ENCODE assay signal across 24 mouse cellular contexts in the genomic region with DNA sequence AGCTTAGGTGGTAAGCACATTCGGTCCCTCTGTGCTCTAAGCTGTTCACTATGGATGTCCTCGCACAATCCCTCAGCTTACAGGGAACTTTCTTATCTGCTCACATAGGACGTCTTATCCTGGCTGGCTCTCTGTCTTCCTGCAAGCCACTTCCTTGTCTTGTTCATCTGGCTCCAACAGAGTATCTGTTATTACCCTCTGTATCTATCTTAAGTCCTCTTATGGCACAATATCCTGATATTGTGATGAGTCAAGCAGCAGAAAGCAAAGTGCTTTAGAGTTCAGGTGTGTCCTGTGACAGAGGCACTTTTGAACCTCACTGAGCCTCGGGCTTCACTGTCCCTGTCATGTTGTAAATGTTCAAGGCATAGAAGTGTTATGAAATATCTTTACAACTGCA. TPM values are rescaled to one million over a fixed set of nuclear protein-coding genes. Genes with fewer than 3 reads are reported as not detected.
DNase-seq lines count a peak whose midpoint lies in the region; ATAC-seq and TF ChIP-seq lines count a peak whose summit lies in the region.
"Had no signal": no experiment of that assay in that cellular context is flagged by ENCODE, and none has a peak within 500 bp of the region (broad histone marks: within the 10 kb centered on the region; RNA-seq: fewer than 3 reads in every experiment).

No protein-coding gene starts in this region.

- ATAC-seq in liver, postnatal 0 days: no peak
- ATAC-seq in megakaryocyte-erythroid progenitor cell, adult 5-6 weeks (replicated peaks; ENCODE audit: low FRiP score, low TSS enrichment, poor library complexity, severe bottlenecking): peak; percentile 23; the same call in 1 of the 2 replicates
- no peak for ATAC-seq in erythroblast, adult 5-6 weeks (replicated peaks; ENCODE audit: low FRiP score, poor library complexity, severe bottlenecking)
- ATAC-seq: forebrain, embryonic 13.5 days; forebrain, postnatal 0 days; hindbrain, embryonic 16.5 days; inflammation-experienced regulatory T-cells, adult 6 months had no signal

- H3K27me3 ChIP-seq in liver, postnatal 0 days (ENCODE audit: insufficient read depth, low read length): no peaks in the 10 kb centered on the region
- H3K27me3 ChIP-seq: embryonic facial prominence, embryonic 12.5 days; forebrain, embryonic 13.5 days; hindbrain, embryonic 12.5 days had no signal

- no peaks in the 10 kb centered on the region for H3K36me3 ChIP-seq in liver, postnatal 0 days (replicated peaks; ENCODE audit: insufficient read depth, low read length)
- H3K36me3 ChIP-seq: embryonic facial prominence, embryonic 12.5 days; heart, embryonic 10.5 days; hindbrain, embryonic 12.5 days had no signal

- H3K4me1 ChIP-seq in liver, postnatal 0 days (ENCODE audit: insufficient read depth): no peaks in the 10 kb centered on the region
- H3K4me1 ChIP-seq: embryonic facial prominence, embryonic 12.5 days; forebrain, embryonic 13.5 days; heart, embryonic 10.5 days; hindbrain, embryonic 12.5 days had no signal

- H3K9me3 ChIP-seq in liver, postnatal 0 days (ENCODE audit: low read length): no peaks in the 10 kb centered on the region
- H3K9me3 ChIP-seq: embryonic facial prominence, embryonic 12.5 days; forebrain, embryonic 13.5 days; heart, embryonic 10.5 days; hindbrain, embryonic 12.5 days had no signal

- H3K9ac ChIP-seq in liver, postnatal 0 days (replicated peaks): no peak overlapping the region
- H3K9ac ChIP-seq: embryonic facial prominence, embryonic 12.5 days; forebrain, embryonic 13.5 days; forebrain, postnatal 0 days; hindbrain, embryonic 12.5 days had no signal

- H3K4me2 ChIP-seq in liver, postnatal 0 days (ENCODE audit: low read depth, low read length): no peak overlapping the region
- H3K4me2 ChIP-seq: embryonic facial prominence, embryonic 12.5 days; forebrain, embryonic 13.5 days; hindbrain, embryonic 12.5 days had no signal

- H3K4me3 ChIP-seq in liver, postnatal 0 days (ENCODE audit: low read depth, low read length): no peak overlapping the region
- H3K4me3 ChIP-seq: embryonic facial prominence, embryonic 12.5 days; forebrain, embryonic 13.5 days; gastrocnemius, adult 2 months; heart, embryonic 10.5 days; hindbrain, embryonic 12.5 days had no signal

- H3K27ac ChIP-seq in liver, postnatal 0 days (ENCODE audit: low read depth): no peak overlapping the region
- H3K27ac ChIP-seq: embryonic facial prominence, embryonic 12.5 days; forebrain, embryonic 13.5 days; gastrocnemius, adult 2 months; heart, embryonic 10.5 days; hindbrain, embryonic 12.5 days had no signal

- no peak for TF ChIP-seq CTCF in liver, postnatal 0 days (IDR thresholded peaks at IDR 0.05; ENCODE audit: low read depth)

- 0 out of 2 replicates have a peak, but pooled peaks have one; percentile 22 for TF ChIP-seq EP300 in liver, postnatal 0 days (IDR thresholded peaks at IDR 0.05; ENCODE audit: low read depth)

- WGBS in liver, postnatal 0 days (ENCODE audit: insufficient replicate concordance): 52% methylated on average over 4 of the region's 4 CpGs

- no peak for DNase-seq in liver, postnatal 0 days
- no peak for DNase-seq in liver
- peak; percentile 50 for DNase-seq in gonadal fat pad, adult 2 months (ENCODE audit: low read depth)
- DNase-seq in lung, postnatal 4 days: no peak
- DNase-seq in thymus, postnatal 10 days (ENCODE audit: low spot score in 2 of 2): no peak
- DNase-seq: adrenal gland, adult 8-10 months; adrenal gland, postnatal 36 days; cerebellum, adult 2 months; cerebellum, postnatal 14 days; forebrain, postnatal 0 days; gastrocnemius, adult 2 months; gastrocnemius, postnatal 36 days; heart, adult 18-20 months; heart, postnatal 10 days; heart, postnatal 4 days had no signal

RNA-seq across cellular contexts. Expression of gene Dpp4, which starts 48.4 kb away (rescaled TPM):
- 8.0 and 9.0 TPM in 2 replicates for polyA plus RNA-seq in liver, postnatal 0 days (2015; fragmentation: Nextera tagmentation; extraction: Ambion mirVana)
- 17.3 and 22.4 TPM in 2 replicates for polyA plus RNA-seq in gonadal fat pad, adult 2 months (2012; rRNA removed)
- 7.2 and 9.5 TPM in 2 replicates for total RNA-seq in megakaryocyte-erythroid progenitor cell, adult 5-6 weeks (2014; fragmentation: Nextera tagmentation)
- 14.4 and 15.5 TPM in 2 replicates for total RNA-seq in megakaryocyte-erythroid progenitor cell, adult 5-6 weeks (2017)
- 2.5 and 3.3 TPM in 2 replicates for total RNA-seq in erythroblast, adult 5-6 weeks (2015; ENCODE audit: low replicate concordance)
- total RNA-seq in erythroblast, adult 5-6 weeks (2017; ENCODE audit: low replicate concordance): 2.6 and 3.2 TPM in 2 replicates
- polyA plus RNA-seq: C2C12 had no signal
